Mouse (Mus musculus) olfactory bulb, adult 2 months (tissue): ENCODE data around the gene Dll3. TPM values are rescaled to one million over a fixed set of nuclear protein-coding genes. Genes with fewer than 3 reads are reported as not detected.
"Not testable (repeated sequence)": the region's sequence is repeated elsewhere in the genome, so short reads cannot be mapped to it uniquely, and the experiment has no call there.

Experiments
- H3K27ac ChIP-seq: fragments of 200-500 bp; 2 replicates; pipeline ENCODE4 v1.5.1; 2012; ENCODE audit warnings: low read depth, low read length; ENCODE audit not compliant: insufficient read depth
- H3K4me1 ChIP-seq: fragments of 200-500 bp; 2 replicates; pipeline ENCODE4 v1.6.1; 2012; ENCODE audit warnings: low read length; ENCODE audit not compliant: control insufficient read depth, insufficient read depth
- H3K4me3 ChIP-seq: fragments of 200-500 bp; 2 replicates; pipeline ENCODE4 v1.5.1; 2012; ENCODE audit warnings: mild to moderate bottlenecking, low read depth, low read length, moderate library complexity; ENCODE audit not compliant: insufficient read depth
- CTCF ChIP-seq: fragments of 200-500 bp; IDR thresholded peaks from 2 replicates; pipeline ENCODE4 v1.5.1; 2012; ENCODE audit warnings: low read depth, mild to moderate bottlenecking, low read length, moderate library complexity; ENCODE audit not compliant: insufficient read depth
- POLR2A ChIP-seq: fragments of 200-500 bp; IDR thresholded peaks from 2 replicates; pipeline ENCODE4 v1.6.1; 2012; ENCODE audit warnings: mild to moderate bottlenecking, low read depth, low read length, moderate library complexity; ENCODE audit not compliant: insufficient read depth
- WGBS: fragments of 180-500 bp; shearing (Covaris S2); methylation state at CpG from one replicate; pipeline ENCODE4 v1.1.7; 2018; 5-methylcytosine and 5-hydroxymethylcytosine counted together
- polyA plus RNA-seq: library from polyadenylated mRNA; stranded (reverse); fragments of >200 nt; gene quantifications from 2 replicates; pipeline ENCODE4 v1.2.4, GENCODE M21; 2012; ENCODE audit warnings: low replicate concordance; ENCODE audit not compliant: missing spikeins, insufficient read depth, insufficient read length

The Dll3 gene
- polyA plus RNA-seq, 1 experiment = not detected

- no peak for TF ChIP-seq CTCF
- peak; percentile 78 for TF ChIP-seq POLR2A
- Histone ChIP-seq H3K4me3 (peak within 1 kb of the TSS; percentile 100), H3K27ac (peak within 1 kb of the TSS; percentile 91), H3K4me1 (peaks cover 2% of the 10 kb centered on the region; the same call in 1 of the 2 replicates)
- WGBS = 7% methylated on average over 57 of the region's 57 CpGs
These were observed 34.7 kb downstream of the Dll3 start, which contains the start of gene Eid2 for GRCm38 (mm10) chr7:28267129-28268041. Gene Eid2, plus strand, starts transcription at chr7:28267881.

DNA sequence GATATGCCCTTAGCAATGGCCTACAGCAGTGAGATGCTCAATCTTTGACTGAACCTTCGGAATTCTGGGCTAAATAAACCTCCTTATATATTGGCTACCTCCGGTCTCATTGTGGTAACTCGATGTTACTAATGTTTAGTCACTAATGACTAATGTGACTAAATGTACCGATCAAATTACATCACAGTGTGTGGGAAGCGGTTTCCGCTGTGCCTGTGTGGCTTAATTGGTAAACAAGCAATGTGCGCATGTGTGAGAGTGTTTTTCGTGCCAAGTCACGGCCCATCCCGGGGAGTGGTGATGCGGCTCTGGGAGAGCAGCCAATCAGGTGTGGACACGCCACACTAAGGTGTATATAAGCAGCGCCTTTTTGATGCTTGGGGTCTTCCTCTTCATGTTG, 36.6 kb downstream of the Dll3 start:
- WGBS = 53% methylated on average over 13 of the region's 13 CpGs
- Histone ChIP-seq H3K4me1 (peaks cover 2% of the 10 kb centered on the region; the same call in 1 of the 2 replicates), H3K4me3 (no peak overlapping the region), H3K27ac (no peak overlapping the region)
- TF ChIP-seq CTCF (no peak), POLR2A (no peak)

GRCm38 (mm10) chr7:28263786-28264185, 38.3 kb downstream of the Dll3 start:
- H3K4me1 ChIP-seq = no peaks in the 10 kb centered on the region
- TF ChIP-seq POLR2A (no peak), CTCF (no peak)
- 4% methylated on average over 15 of the region's 15 CpGs for WGBS
- no peak overlapping the region for H3K4me3 ChIP-seq
- no peak overlapping the region for H3K27ac ChIP-seq

- Histone ChIP-seq H3K4me3 (no peak overlapping the region), H3K4me1 (no peaks in the 10 kb centered on the region), H3K27ac (no peak overlapping the region)
- TF ChIP-seq POLR2A = no peak
- no peak for TF ChIP-seq CTCF
- 51% methylated on average over 5 of the region's 5 CpGs for WGBS
These were observed 39.2 kb downstream of the Dll3 start for GRCm38 (mm10) chr7:28262861-28263260.

DNA sequence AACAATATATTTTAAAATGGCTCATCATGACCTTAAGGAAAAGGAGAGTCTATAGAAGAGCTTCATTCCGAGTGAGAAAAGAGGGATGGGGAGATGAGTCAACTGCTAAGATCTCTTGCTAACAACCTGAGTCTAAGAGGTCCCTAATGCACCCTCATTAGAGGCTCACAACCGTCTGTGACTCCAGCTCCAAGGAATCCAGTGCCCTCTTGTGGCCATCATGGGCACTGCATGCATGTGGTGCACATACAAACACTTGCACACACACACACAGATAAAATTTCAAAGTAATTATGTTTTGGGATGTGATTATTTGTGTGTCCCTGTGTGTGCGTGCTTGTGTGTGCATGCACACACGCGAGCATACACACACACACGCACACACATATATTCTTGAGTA, 46.6 kb downstream of the Dll3 start:
- 79% methylated on average over 6 of the region's 6 CpGs for WGBS
- no peak for TF ChIP-seq POLR2A
- TF ChIP-seq CTCF = no peak
- H3K27ac ChIP-seq = no peak overlapping the region
- H3K4me3 ChIP-seq = no peak overlapping the region
- H3K4me1 ChIP-seq = no peaks in the 10 kb centered on the region

- 95% methylated on average over 6 of the region's 6 CpGs for WGBS
- TF ChIP-seq CTCF = no peak
- no peak for TF ChIP-seq POLR2A
These were observed 47.4 kb downstream of the Dll3 start for GRCm38 (mm10) chr7:28254591-28254990.

DNA sequence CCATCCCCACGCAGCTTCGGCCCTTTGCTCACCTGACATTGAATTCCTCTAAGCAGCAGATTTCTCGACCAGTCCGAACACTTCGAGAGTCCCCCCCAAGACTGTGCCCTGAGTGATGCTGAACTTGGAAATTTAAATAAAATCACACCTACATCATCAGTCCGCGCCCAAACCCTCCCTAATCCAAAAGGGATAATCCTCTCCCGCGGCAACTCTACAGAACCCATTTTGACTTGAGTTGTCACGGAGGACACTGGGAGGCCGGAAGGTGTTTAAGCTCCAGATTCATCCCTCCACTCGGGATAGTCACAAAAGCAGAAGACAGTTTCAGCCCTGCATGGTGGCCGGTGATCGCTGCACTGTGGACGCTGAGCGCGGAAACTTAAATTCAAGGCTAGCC, 50.1 kb downstream of the Dll3 start:
- WGBS = 89% methylated on average over 17 of the region's 17 CpGs
- H3K4me1 ChIP-seq = no peaks in the 10 kb centered on the region
- H3K4me3 ChIP-seq = no peak overlapping the region
- TF ChIP-seq CTCF (no peak), POLR2A (no peak)
- no peak overlapping the region for H3K27ac ChIP-seq

More at GRCm38 (mm10) chr7:28254591-28254990, 47.4 kb downstream of the Dll3 start:
- Histone ChIP-seq H3K4me1 (no peaks in the 10 kb centered on the region), H3K4me3 (no peak overlapping the region), H3K27ac (no peak overlapping the region)

DNA sequence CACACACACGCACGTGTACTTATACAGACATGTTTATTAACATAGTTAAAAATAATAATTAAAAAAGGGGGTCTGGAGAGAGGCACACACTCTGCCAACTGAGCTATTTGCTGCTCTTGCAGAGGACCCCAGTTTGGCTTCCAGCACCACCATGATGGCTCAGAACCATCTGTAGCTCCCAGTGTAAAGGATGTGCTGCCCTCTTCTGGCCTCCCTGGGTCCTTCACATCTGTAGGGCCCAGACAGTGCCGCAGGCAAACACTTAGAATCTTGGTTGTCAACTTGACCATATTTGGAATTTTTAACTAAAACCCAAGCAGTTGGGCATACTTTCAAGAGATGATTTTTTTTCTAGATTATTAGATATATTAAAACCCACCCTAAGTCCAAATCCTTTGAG, 53.1 kb downstream of the Dll3 start:
- TF ChIP-seq POLR2A (no peak), CTCF (no peak)
- H3K4me1 ChIP-seq = no peaks in the 10 kb centered on the region
- WGBS = 90% methylated on average over 3 of the region's 3 CpGs
- no peak overlapping the region for H3K4me3 ChIP-seq
- H3K27ac ChIP-seq = no peak overlapping the region

DNA sequence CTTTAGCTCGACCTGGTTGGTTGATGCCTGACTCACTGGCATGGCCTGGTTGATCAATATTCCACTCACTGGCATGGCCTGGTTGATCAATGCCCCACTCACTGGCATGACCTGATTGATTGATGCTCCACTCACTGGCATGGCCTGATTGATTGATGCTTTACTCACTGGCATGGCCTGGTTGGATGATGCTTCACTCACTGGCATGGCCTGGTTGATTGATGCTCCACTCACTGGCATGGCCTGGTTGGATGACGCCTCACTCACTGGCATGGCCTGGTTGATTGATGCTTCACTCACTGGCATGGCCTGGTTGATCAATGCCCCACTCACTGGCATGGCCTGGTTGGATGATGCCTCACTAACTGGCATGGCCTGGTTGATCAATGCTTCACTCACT, 58.1 kb downstream of the Dll3 start:
- not testable (repeated sequence) for H3K4me3 ChIP-seq, H3K27ac ChIP-seq, H3K4me1 ChIP-seq
- 73% methylated on average over 2 of the region's 2 CpGs for WGBS

Other genes starting within 250 kb of the Dll3 start
- gene Fcgbp, start 231.0 kb downstream of the Dll3 start, polyA plus RNA-seq = not detected in 2 replicates
- not detected in 2 replicates for gene 9530053A07Rik, start 172.8 kb downstream of the Dll3 start, polyA plus RNA-seq
- gene Fbl, start 132.5 kb downstream of the Dll3 start, polyA plus RNA-seq = not detected in 2 replicates
- gene Dyrk1b, start 122.8 kb downstream of the Dll3 start, polyA plus RNA-seq = not detected in 2 replicates
- not detected in 2 replicates for gene Eid2, start 34.4 kb downstream of the Dll3 start, polyA plus RNA-seq
- gene Eid2b, start 24.5 kb downstream of the Dll3 start, polyA plus RNA-seq = not detected in 2 replicates
- gene Selenov, start 11.1 kb downstream of the Dll3 start, polyA plus RNA-seq = not detected in 2 replicates
- not detected in 2 replicates for gene Timm50, start 9.8 kb upstream of the Dll3 start, polyA plus RNA-seq
- not detected in 2 replicates for gene Supt5, start 36.5 kb upstream of the Dll3 start, polyA plus RNA-seq
- gene Rps16, start 48.4 kb upstream of the Dll3 start, polyA plus RNA-seq = 767 TPM in 1 of 2 replicates, not detected in the other
- not detected in 2 replicates for gene Plekhg2, start 70.4 kb upstream of the Dll3 start, polyA plus RNA-seq
- not detected in 2 replicates for gene Zfp36, start 78.0 kb upstream of the Dll3 start, polyA plus RNA-seq
- not detected in 2 replicates for gene Med29, start 90.5 kb upstream of the Dll3 start, polyA plus RNA-seq
- 1,326 TPM in 1 of 2 replicates, not detected in the other for gene Paf1, start 90.7 kb upstream of the Dll3 start, polyA plus RNA-seq
- gene Gmfg, start 135.2 kb upstream of the Dll3 start, polyA plus RNA-seq = not detected in 2 replicates
- not detected in 2 replicates for gene Lrfn1, start 149.7 kb upstream of the Dll3 start, polyA plus RNA-seq
- gene Ifnl2, start 208.2 kb upstream of the Dll3 start, polyA plus RNA-seq = not detected in 2 replicates
- gene Ifnl3, start 220.6 kb upstream of the Dll3 start, polyA plus RNA-seq = not detected in 2 replicates
- gene Sycn, start 238.6 kb upstream of the Dll3 start, polyA plus RNA-seq = not detected in 2 replicates
- gene Nccrp1, start 245.0 kb upstream of the Dll3 start, polyA plus RNA-seq = not detected in 2 replicates